Mouse (Mus musculus) kidney, embryonic 15.5 days (tissue): Measurements from ENCODE around the gene Tcirg1. TPM values are rescaled to one million over a fixed set of nuclear protein-coding genes. Genes with fewer than 3 reads are reported as not detected.

ENCODE experiments used
- ATAC-seq: fragments of 200-750 bp; cut with Nextera tagmentation; replicated peaks from 2 replicates; pipeline ENCODE4 v1.8.0; 2017; ENCODE audit warnings: moderate TSS enrichment; ENCODE audit not compliant: low FRiP score
- H3K27ac ChIP-seq: fragments of 300-500 bp; sonication (generic); 2 replicates; pipeline ENCODE4 v1.5.1; 2015; ENCODE audit warnings: mild to moderate bottlenecking, inconsistent platforms
- H3K27me3 ChIP-seq: fragments of 300-500 bp; sonication (generic); 2 replicates; pipeline ENCODE4 v1.6.1; 2015; ENCODE audit warnings: inconsistent platforms
- H3K36me3 ChIP-seq: fragments of 300-500 bp; sonication (generic); 2 replicates; pipeline ENCODE4 v1.6.1; 2015; ENCODE audit warnings: inconsistent platforms
- H3K4me1 ChIP-seq: fragments of 300-500 bp; sonication (generic); 2 replicates; pipeline ENCODE4 v1.6.1; 2015; ENCODE audit warnings: inconsistent platforms
- H3K4me2 ChIP-seq: fragments of 300-500 bp; sonication (generic); 2 replicates; pipeline ENCODE4 v1.6.1; 2015; ENCODE audit warnings: moderate library complexity, mild to moderate bottlenecking, inconsistent platforms
- H3K4me3 ChIP-seq: fragments of 300-500 bp; sonication (generic); replicated peaks from 2 replicates; pipeline ENCODE4 v1.5.1; 2015; ENCODE audit warnings: mild to moderate bottlenecking, inconsistent platforms
- H3K9ac ChIP-seq: fragments of 300-500 bp; sonication (generic); 2 replicates; pipeline ENCODE4 v1.6.1; 2015; ENCODE audit warnings: mild to moderate bottlenecking, inconsistent platforms
- H3K9me3 ChIP-seq: fragments of 300-500 bp; sonication (generic); replicated peaks from 2 replicates; pipeline ENCODE4 v1.6.1; 2016; ENCODE audit warnings: inconsistent platforms
- WGBS: fragments of 180-500 bp; shearing (Covaris S2); methylation state at CpG from one replicate; pipeline ENCODE4 v1.1.7; 2015; ENCODE audit warnings: mixed read lengths; 5-methylcytosine and 5-hydroxymethylcytosine counted together
- polyA plus RNA-seq: library from polyadenylated mRNA; unstranded; fragments of >200 nt; fragmentation: Nextera tagmentation; extraction: Ambion mirVana; gene quantifications from 2 replicates; pipeline ENCODE4 v1.2.1, GENCODE M21; 2015

The Tcirg1 gene
- polyA plus RNA-seq, 1 experiment from 2014 or later = 54.6 TPM

DNA sequence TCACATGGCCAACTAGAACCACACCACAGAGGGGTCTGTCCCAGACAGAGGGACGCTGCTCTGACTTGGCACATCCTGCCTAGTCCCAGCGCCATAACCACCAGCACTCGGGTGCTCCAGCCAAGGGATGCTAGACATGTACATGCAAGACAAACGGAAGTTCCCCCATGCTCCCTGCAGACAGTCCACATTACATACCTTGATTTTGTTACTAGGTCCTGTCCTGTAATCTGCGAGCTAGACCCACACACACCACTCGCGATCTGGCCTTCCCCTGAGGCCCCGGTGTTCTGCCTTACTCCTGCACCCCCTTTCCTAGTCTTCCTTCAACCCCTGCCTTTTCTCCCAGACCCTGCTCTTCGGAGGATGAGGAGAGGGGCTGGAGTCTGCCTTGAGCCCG, 607 bp downstream of the Tcirg1 start:
- no peak for ATAC-seq
- peak overlapping the region; percentile 67 for H3K4me3 ChIP-seq
- peak overlapping the region; percentile 69 for H3K9ac ChIP-seq
- peaks cover 63% of the 10 kb centered on the region for H3K4me1 ChIP-seq
- H3K4me2 ChIP-seq = peak overlapping the region; percentile 87
- H3K36me3 ChIP-seq = peaks cover 64% of the 10 kb centered on the region
- WGBS = 18% methylated on average over 10 of the region's 10 CpGs
- no peaks in the 10 kb centered on the region for H3K27me3 ChIP-seq
- peak overlapping the region; percentile 90 for H3K27ac ChIP-seq
- no peaks in the 10 kb centered on the region for H3K9me3 ChIP-seq

DNA sequence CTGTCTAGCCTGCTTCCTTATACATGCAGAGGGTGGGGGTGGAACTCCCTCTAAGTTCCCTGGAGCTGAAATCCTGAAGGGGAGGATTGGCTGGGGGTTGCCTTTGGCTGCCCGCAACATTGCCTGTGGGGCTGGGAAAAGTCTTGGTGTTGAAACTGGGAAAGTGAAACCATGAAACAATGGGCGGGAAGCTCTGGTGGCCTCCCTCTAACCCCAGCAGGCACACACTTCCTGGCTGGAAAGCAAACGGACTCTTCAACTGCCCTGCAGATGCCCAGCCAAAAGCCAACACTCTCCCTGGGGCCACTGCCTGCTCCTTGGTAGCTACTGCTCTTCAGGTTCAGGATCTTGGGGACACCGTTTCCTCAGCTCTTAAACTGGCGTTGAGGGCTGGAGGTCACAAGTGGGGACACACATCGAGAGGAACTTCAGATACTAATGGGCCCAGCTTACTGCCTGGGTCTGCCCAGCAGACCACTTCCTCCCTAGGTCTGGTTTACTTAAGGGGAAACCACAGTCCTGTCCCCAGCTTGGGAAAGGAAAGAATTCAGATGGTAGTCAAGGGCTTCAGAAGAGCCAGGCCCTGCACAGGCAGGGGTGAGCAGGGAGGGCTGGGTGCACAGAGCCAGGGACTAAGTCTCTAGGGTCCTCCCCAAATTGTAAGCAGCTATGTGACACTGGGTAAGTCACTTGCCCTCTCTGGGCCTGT, 1.5 kb downstream of the Tcirg1 start:
- peak overlapping the region; percentile 87 for H3K4me2 ChIP-seq
- peak overlapping the region; percentile 69 for H3K9ac ChIP-seq
- peak; percentile 19; the same call in 1 of the 2 replicates for ATAC-seq
- H3K27me3 ChIP-seq = no peaks in the 10 kb centered on the region
- peaks cover 59% of the 10 kb centered on the region for H3K36me3 ChIP-seq
- peak overlapping the region; percentile 90 for H3K27ac ChIP-seq
- 14% methylated on average over 6 of the region's 6 CpGs for WGBS
- no peaks in the 10 kb centered on the region for H3K9me3 ChIP-seq
- peak overlapping the region; percentile 67 for H3K4me3 ChIP-seq
- peaks cover 60% of the 10 kb centered on the region for H3K4me1 ChIP-seq

DNA sequence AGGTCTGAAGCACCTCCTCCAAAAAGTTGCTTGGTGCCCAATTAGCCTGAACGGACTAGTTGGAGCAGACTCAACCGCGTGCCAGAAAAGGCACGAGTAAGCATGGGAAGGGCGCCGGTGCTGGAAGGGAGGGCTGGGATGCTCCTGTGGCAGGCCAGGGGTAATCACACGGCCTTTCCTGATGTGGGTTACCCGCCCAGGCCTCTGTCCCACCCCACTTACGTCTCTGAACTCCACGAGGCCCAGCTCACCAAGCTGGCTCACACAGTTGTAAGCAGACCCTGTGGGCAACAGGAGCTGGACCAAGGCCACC, 2.6 kb downstream of the Tcirg1 start:
- H3K4me3 ChIP-seq = 0 out of 2 replicates have a peak overlapping the region, but pooled peaks have one; percentile 67
- no peaks in the 10 kb centered on the region for H3K9me3 ChIP-seq
- no peak overlapping the region for H3K9ac ChIP-seq
- WGBS = 51% methylated on average over 10 of the region's 10 CpGs
- H3K4me2 ChIP-seq = peak overlapping the region; percentile 87
- no peaks in the 10 kb centered on the region for H3K27me3 ChIP-seq
- peak overlapping the region; percentile 90 for H3K27ac ChIP-seq
- H3K4me1 ChIP-seq = peaks cover 60% of the 10 kb centered on the region
- no peak for ATAC-seq
- peaks cover 56% of the 10 kb centered on the region for H3K36me3 ChIP-seq

DNA sequence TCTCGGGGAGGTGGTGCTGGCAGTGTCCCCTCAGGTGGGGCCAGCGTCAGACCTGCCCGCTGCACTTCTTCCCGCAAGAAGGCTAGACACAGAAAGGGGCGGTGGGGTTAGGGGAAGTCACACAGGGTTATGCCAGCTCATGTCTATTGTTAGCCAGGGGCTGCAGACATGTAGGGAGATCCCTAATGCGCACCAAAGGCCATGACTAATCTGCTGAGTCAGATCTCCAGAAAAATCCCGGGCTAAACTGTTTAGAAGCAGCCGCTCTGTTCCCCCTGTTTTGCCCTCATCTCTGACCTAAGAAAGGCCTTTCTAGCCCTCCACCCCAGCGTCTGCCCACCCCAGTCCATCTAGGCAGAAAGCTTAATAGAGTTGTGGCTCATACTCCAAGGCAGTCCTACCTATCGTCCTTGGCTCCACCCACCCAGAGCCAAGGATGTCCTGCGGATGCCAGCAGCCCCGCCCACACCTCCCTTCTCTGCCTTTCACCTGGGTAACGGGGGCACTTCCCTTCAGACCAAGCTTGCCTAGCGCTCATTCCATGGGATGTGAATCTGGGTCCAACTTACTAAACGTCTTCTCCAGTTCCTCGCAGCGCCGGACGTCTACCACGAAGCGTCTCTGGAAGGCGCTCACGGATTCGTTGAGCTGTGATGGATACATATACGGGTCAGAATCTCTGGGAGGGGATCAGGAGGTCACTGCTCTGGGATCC, 3.1 kb downstream of the Tcirg1 start:
- no peak for ATAC-seq
- no peak overlapping the region for H3K4me3 ChIP-seq
- H3K4me2 ChIP-seq = peak overlapping the region; percentile 87
- peaks cover 55% of the 10 kb centered on the region for H3K36me3 ChIP-seq
- H3K9ac ChIP-seq = no peak overlapping the region
- WGBS = 72% methylated on average over 25 of the region's 25 CpGs
- H3K27me3 ChIP-seq = no peaks in the 10 kb centered on the region
- peaks cover 60% of the 10 kb centered on the region for H3K4me1 ChIP-seq
- H3K9me3 ChIP-seq = no peaks in the 10 kb centered on the region
- H3K27ac ChIP-seq = 0 out of 2 replicates have a peak overlapping the region, but pooled peaks have one; percentile 37

DNA sequence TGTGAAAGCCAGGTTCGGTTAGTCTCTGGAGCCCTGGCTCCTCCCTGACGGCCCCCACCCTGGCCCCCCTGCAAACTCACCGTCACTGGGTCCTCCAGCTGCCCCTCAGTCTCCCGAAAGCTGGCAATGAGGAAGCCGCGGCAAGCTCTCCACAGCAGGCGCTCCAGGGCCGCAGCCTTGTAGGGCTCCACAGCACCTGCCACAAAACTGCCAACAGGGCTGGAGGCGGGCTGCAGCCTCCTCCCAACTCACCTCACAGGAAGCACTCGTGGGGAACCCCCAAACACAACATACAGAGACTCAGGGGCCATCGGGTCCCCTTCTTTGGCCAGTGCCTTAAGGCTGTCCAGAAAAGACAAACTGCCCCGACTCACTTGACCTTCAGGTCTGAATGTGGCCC, 4.0 kb downstream of the Tcirg1 start:
- no peaks in the 10 kb centered on the region for H3K27me3 ChIP-seq
- ATAC-seq = no peak
- WGBS = 76% methylated on average over 12 of the region's 12 CpGs
- H3K36me3 ChIP-seq = peaks cover 53% of the 10 kb centered on the region
- H3K9ac ChIP-seq = no peak overlapping the region
- no peak overlapping the region for H3K4me2 ChIP-seq
- no peaks in the 10 kb centered on the region for H3K9me3 ChIP-seq
- H3K27ac ChIP-seq = no peak overlapping the region
- peaks cover 55% of the 10 kb centered on the region for H3K4me1 ChIP-seq
- H3K4me3 ChIP-seq = no peak overlapping the region

DNA sequence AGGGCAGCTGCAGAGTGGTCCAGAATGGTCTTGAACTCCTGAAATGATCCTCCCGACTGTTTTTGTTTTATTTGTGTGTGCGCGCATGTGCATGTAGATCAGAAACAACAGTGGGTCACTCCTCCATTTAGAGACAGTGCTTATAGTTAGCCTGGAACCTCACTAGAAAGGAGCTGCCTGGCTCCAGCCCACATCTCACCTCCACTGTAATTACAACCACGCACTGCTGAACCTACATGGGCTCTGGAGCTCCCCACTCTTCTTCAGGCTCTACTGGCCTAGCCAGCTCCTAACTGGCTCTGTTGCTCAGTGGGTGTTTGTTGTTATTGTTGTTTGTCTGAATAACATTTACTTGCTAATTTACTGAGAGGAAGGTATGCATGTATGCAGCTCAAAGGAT, 7.3 kb downstream of the Tcirg1 start:
- Histone ChIP-seq H3K36me3 (peaks cover 86% of the 10 kb centered on the region), H3K4me2 (no peak overlapping the region), H3K4me3 (no peak overlapping the region), H3K9ac (no peak overlapping the region), H3K27ac (no peak overlapping the region), H3K27me3 (no peaks in the 10 kb centered on the region), H3K9me3 (no peaks in the 10 kb centered on the region), H3K4me1 (peaks cover 23% of the 10 kb centered on the region)
- WGBS = 95% methylated on average over 4 of the region's 4 CpGs
- no peak for ATAC-seq

DNA sequence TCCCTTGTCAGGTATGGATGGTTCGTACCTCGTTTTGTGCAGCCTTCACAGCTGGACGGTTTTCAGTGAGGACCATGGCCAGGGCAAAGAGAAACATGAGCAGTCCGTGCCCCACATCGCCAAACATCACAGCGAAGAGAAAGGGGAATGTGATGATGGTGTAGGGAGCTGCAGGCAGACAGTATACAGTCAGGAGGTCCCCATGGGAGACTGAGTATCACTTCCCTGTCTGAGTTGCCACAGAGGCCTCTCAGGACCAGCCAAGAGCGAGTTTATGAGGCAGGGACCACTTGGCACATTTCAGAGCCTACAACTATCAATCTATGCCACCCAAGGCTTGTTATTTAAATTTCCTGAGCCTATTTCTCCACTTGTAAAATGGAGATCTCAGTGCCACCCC, 8.0 kb downstream of the Tcirg1 start:
- Histone ChIP-seq H3K9me3 (no peaks in the 10 kb centered on the region), H3K36me3 (peaks cover 89% of the 10 kb centered on the region), H3K9ac (no peak overlapping the region), H3K4me1 (peaks cover 16% of the 10 kb centered on the region), H3K27ac (no peak overlapping the region), H3K4me3 (no peak overlapping the region), H3K27me3 (no peaks in the 10 kb centered on the region), H3K4me2 (no peak overlapping the region)
- ATAC-seq = no peak
- WGBS = 59% methylated on average over 7 of the region's 7 CpGs

DNA sequence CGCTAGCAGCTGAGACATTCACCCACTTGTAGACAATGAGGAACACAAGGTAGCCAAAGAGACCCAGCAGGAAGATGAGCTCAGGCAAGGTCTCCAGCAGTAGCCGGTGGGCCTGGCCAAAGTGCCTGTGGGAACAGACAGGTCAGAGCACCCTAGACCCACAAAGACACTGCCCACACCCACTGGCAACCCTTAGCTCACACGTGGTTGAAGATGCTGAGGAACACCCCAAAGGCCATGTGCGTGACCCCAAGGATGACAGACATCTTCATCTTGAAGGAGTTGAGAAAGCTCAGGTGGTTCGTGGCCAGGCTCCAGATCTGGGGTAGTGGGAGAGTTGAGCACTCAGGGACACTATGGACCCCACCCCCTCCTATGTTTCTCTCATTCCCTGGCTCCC, 9.4 kb downstream of the Tcirg1 start:
- H3K4me2 ChIP-seq = no peak overlapping the region
- H3K4me1 ChIP-seq = peaks cover 6% of the 10 kb centered on the region; the same call in 1 of the 2 replicates
- H3K36me3 ChIP-seq = peaks cover 89% of the 10 kb centered on the region
- WGBS = 88% methylated on average over 5 of the region's 5 CpGs
- no peaks in the 10 kb centered on the region for H3K27me3 ChIP-seq
- no peak overlapping the region for H3K4me3 ChIP-seq
- no peak overlapping the region for H3K9ac ChIP-seq
- no peaks in the 10 kb centered on the region for H3K9me3 ChIP-seq
- H3K27ac ChIP-seq = no peak overlapping the region
- no peak for ATAC-seq

DNA sequence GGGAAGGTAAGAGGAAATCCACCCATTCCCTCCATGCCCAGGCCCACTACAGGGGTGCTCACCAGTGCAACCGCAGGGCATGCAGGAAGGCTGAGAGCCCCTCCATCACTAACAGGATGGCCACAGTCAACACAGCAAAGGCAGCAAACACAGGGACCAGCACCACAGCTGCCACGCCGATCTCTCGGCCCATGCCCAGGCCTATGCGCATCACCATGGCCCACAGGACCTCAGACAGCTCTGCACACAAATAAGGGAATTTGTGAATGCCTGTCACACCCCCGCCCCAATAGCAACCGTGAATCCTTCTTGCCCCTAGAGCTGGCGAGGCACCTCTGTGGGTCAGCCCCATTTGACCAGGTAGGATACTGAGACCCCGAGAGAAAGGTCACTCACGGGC, 10.7 kb downstream of the Tcirg1 start:
- Histone ChIP-seq H3K4me2 (no peak overlapping the region), H3K27me3 (no peaks in the 10 kb centered on the region), H3K9me3 (no peaks in the 10 kb centered on the region), H3K4me1 (no peaks in the 10 kb centered on the region), H3K9ac (no peak overlapping the region), H3K36me3 (peaks cover 89% of the 10 kb centered on the region), H3K27ac (no peak overlapping the region), H3K4me3 (no peak overlapping the region)
- 93% methylated on average over 10 of the region's 10 CpGs for WGBS
- ATAC-seq = no peak

DNA sequence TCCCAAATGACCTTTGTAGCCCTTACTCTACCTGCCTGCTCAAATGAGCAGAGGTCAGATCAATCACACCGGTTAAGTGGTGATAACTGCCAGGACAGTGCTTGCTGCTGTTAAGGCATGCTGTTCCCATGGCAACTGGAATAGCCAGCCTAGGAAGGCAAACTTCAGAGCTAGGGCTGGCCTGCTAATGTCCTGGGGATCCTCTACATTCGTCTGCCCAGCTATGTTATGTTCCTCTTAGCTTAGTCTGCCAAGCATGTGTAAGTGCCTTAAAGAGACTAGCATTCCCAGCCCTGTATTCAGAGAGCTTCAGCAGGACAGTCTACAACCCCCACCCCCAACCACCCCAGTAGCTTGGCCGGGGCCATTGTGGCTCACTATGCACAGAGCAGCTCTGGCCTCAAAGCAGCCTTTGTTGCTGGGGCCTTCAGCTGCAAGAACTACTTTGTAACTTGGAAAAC, 11.7 kb downstream of the Tcirg1 start:
- no peaks in the 10 kb centered on the region for H3K9me3 ChIP-seq
- H3K4me2 ChIP-seq = no peak overlapping the region
- no peaks in the 10 kb centered on the region for H3K4me1 ChIP-seq
- peaks cover 96% of the 10 kb centered on the region for H3K36me3 ChIP-seq
- H3K27me3 ChIP-seq = no peaks in the 10 kb centered on the region
- WGBS = 37% methylated on average over 3 of the region's 3 CpGs
- no peak overlapping the region for H3K27ac ChIP-seq
- H3K9ac ChIP-seq = no peak overlapping the region
- no peak overlapping the region for H3K4me3 ChIP-seq
- no peak for ATAC-seq

DNA sequence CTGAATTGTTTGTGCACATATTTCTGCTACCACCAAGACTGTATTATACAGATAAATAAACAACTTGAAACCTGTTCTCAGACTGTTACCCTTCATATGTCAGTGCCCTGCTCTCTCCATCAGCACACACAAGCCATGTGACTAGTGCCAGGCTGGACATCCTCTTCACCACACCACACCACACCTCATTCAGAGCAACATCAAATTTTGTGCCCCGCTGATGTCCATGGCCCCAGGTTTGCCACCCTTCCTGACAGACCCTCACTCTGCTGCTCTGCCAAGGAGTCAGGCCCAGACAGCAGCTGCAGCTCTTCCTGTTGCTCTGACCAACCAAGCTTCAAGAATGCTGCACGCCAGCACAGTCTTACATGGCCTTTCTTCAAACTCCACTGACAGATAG, 12.6 kb downstream of the Tcirg1 start:
- Histone ChIP-seq H3K4me3 (no peak overlapping the region), H3K27me3 (no peaks in the 10 kb centered on the region), H3K4me1 (no peaks in the 10 kb centered on the region), H3K36me3 (peaks cover 97% of the 10 kb centered on the region), H3K27ac (no peak overlapping the region), H3K9ac (no peak overlapping the region), H3K4me2 (no peak overlapping the region), H3K9me3 (no peaks in the 10 kb centered on the region)
- WGBS = 98% methylated on average over 2 of the region's 2 CpGs
- no peak for ATAC-seq

DNA sequence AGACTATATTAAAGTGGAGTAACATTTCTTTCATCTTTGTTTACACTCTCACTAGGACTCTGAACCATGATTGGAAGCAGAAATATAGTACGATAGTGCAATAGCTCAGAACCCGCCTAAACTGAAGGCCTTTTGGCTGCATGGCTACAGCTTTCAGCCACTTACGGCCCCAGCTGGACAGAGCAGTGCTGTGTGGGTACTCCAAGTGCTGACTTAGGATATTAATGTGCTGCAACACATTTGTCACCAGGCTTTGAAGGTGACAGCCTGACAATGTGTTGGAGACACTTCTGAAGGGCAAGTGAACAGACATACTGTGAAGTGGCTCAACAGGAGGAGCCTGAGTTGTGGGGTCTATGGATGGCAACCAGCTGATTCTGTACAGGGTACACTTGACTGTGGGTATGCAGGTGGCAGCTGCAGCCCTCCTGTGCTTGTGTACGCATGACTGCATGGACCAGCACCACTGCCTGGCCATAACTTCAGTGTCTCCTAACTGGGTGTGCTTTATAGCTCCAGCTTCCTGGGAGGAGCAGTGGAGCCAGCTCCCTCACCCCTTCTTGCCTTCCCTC, 13.3 kb downstream of the Tcirg1 start:
- no peak overlapping the region for H3K27ac ChIP-seq
- H3K9me3 ChIP-seq = no peaks in the 10 kb centered on the region
- H3K4me2 ChIP-seq = no peak overlapping the region
- no peak overlapping the region for H3K4me3 ChIP-seq
- 85% methylated on average over 4 of the region's 4 CpGs for WGBS
- H3K27me3 ChIP-seq = no peaks in the 10 kb centered on the region
- no peaks in the 10 kb centered on the region for H3K4me1 ChIP-seq
- peaks cover 98% of the 10 kb centered on the region for H3K36me3 ChIP-seq
- no peak for ATAC-seq
- H3K9ac ChIP-seq = no peak overlapping the region
